Mouse (Mus musculus) G1E (cell line): ENCODE data around the gene Gckr.

ENCODE experiments used
- CTCF ChIP-seq: IDR thresholded peaks from 2 replicates; pipeline ENCODE4 v1.5.1; 2012; ENCODE audit warnings: low read depth, low read length, inconsistent platforms, mixed read lengths
- GATA1 ChIP-seq: IDR thresholded peaks from 2 replicates; pipeline ENCODE4 v1.6.1; 2012; ENCODE audit warnings: borderline replicate concordance, low read length, inconsistent platforms, mixed read lengths
- GATA2 ChIP-seq: IDR thresholded peaks from 2 replicates; pipeline ENCODE4 v1.6.1; 2012; ENCODE audit warnings: low read depth, low read length, inconsistent platforms, borderline replicate concordance
- POLR2AphosphoS5 ChIP-seq: IDR thresholded peaks from 2 replicates; pipeline ENCODE4 v1.6.1; 2012; ENCODE audit warnings: low read depth, low read length, inconsistent platforms; ENCODE audit not compliant: insufficient replicate concordance

DNA sequence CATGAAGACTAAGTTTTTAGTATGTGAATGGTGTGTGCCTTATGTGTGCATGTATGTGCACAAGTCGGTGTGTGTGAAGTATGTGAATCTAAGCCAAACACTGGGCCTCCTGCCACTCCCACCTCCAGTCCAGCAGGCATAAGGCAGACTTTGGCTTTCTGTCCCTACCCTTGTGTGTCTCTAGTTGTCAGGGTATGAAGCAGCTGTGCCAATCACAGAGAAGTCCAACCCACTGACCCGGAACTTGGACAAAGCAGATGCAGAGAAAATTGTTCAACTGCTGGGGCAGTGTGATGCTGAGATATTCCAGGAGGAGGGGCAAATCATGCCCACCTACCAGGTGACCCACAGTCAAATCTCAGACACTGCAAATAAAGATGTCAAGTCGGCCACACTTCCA lies 738 bp downstream of the Gckr start:
- TF ChIP-seq CTCF (no peak), GATA2 (no peak), POLR2AphosphoS5 (no peak), GATA1 (no peak)
